Mouse (Mus musculus): Measurements from ENCODE around the gene E030018B13Rik.

E030018B13Rik gene

DNA sequence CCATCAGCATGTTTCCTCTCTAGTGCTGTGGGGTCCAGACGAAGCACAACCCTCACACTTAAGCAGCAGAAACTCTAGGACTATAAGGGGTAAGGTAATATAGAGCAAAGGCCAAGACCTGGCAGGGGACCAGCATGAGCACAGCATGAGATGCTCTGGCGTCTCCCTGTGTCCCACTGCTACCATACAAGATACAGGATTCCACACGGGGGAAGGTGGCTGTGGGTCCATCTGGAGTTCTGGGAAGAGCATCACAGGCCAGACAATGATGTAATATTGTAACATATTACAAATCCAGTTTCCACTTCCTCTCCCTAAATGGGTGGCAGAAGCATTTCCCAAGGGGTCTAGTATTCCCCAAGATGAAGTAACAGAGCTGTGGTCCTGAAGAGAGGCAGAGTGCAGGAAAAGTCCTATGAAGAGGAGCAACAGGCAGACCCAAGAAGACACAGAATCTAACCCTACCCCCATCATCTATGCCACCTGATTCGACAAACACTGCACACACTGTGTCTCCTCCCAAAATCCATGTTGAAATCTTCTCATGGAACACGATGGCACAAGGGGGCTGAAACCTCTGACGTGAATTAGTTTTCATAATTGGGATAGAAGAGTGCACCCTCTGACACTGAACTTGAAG, at the start of gene E030018B13Rik:
Gene E030018B13Rik (plus strand): TSS at position 590 of the 640 bp plus-strand sequence.
- no peak for DNase-seq (ENCODE audit: low spot score in 2 of 2)

DNA sequence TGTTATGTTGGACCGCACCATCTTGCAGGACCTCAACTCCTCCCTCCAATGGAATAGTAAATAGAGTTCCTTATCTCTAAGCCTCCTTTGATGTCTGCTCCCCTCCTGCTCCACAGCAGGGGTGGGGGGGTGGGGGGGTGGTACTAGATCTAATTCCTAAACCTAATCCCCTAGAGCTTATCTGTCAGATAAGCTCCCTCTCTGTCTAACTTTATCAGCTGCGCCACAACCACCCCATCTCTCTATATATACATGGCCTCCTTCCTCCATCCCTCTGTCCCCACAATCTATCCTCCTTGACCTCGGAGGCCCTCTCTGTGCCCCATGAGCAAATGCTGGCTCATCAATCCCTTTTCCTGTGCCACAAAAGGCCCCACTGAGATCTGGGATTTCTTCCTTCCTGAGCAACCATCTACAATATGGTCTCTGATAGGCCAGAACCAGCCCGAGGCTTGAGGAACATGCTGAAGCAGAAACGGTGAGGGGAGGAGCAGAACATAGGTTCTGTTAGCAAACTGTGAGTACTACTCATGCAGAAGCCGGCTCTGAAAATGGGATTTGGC, 48.2 kb upstream of the E030018B13Rik start:
- no peak for DNase-seq (ENCODE audit: low spot score in 2 of 2)

DNA sequence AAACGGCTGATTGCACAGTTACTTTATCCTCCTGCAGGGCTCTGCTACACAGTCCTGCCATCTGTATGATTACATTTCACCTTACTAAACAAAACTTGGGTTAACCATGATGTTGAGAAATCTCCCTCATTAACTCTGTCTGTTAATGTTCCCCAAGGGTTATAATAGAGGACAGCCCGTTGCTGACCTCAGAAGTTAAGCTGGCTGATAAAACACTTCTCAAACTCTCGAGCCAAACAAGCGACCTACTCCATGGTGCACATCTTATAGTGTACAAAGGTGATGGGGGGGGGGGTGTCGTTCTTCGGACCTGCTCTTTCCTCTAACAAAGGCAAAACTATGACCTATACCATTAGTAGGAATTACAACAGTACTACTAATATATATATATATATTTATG, 45.0 kb upstream of the E030018B13Rik start:
- no peak for DNase-seq (ENCODE audit: low spot score in 2 of 2)

DNA sequence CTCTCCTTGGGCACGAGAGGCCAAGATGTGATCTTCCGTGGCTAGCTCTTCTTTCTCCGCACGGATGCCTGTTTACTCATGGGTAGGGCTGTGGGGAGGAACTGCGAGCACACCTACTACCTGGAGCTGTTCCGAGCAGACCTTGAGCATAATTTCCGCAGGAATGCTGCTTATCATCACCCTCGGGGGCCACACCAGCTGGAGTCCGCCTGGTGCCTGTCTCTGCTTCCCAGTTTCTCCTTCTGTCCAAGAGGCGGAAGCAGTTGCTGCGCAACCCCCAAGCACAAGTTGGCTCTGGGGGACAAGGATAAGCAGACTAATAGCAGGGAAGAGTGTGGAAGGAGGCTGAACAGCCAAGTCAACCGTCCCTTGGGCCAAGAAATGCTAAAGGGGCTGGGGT, 42.8 kb upstream of the E030018B13Rik start:
- no peak for DNase-seq (ENCODE audit: low spot score in 2 of 2)

DNA sequence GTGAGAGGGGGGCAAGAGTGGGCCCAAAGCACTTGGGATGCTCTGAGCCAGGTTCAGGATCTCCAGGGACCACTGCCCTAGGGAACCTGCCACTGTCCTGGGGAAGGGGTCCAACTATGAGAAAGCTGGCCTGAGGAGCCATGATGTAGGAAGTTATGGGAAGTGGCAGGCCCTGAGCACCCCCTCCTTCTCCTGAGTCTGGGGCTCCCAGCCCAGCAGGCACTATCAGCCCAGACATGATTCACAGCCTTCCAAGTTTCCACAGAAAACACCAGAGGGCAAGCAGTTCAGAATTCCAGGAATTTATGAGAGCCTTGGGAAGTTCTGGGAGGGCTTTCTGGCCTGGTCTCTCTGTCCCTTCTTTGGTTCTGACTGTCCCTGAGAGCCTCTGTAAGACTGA, 41.0 kb upstream of the E030018B13Rik start:
- no peak for DNase-seq (ENCODE audit: low spot score in 2 of 2)

DNA sequence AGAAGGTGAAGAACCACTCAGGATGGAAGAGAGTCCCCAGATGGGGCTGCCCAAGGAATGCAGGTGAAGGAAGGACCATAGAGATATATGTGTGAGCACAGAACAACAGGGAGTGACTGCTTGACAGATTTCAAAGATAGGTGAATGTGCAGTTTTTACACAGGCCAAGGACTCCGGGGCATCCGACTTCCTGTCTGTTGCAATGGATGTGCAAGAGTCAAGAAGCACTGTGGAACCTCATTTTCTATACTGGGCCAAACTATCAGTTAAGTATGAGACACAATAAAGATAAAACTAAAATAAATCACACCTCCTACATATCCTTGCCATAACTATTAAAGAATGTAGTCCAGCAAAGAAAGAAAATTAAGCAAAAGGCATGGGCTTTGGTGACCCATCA, 40.0 kb upstream of the E030018B13Rik start:
- no peak for DNase-seq (ENCODE audit: low spot score in 2 of 2)

DNA sequence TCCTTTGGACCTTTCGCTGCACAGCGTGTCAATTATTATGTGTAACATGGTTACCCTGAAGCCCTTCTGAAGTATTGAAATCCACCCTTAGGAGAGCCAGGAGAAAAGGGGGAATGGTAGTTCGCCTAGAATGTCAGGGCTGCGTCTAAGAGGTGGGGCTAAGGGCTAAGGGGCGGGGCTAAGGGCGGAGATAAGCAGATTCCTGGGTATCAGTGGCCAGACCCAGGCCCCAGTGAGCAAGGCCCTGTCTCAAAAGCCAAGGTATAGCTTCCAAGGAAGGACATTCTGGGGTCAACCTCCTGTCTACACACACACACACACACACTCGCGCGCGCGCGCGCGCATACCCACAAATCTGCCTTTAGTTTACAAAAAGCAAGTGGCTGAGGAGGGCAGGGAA, 39.0 kb upstream of the E030018B13Rik start:
- DNase-seq (ENCODE audit: low spot score in 2 of 2): no peak

DNA sequence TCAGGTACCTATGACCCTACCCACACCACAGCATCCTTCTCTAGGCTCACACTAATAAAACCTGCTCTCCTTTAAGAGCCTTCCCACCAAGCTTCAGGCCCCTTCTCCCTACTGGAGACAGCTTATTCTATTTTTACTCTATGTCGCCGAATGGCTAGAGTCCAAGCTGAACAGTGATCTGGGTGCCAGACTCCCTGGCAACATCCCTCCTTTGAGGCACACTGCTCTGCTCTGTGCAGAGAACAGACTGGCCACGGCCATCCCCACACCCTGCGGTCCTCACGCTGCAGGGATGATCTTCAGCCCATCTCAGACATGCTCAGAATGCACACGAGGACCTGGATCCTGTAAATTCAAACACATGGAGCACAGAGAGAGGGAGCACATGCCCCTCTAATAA, 37.1 kb upstream of the E030018B13Rik start:
- no peak for DNase-seq (ENCODE audit: low spot score in 2 of 2)

DNA sequence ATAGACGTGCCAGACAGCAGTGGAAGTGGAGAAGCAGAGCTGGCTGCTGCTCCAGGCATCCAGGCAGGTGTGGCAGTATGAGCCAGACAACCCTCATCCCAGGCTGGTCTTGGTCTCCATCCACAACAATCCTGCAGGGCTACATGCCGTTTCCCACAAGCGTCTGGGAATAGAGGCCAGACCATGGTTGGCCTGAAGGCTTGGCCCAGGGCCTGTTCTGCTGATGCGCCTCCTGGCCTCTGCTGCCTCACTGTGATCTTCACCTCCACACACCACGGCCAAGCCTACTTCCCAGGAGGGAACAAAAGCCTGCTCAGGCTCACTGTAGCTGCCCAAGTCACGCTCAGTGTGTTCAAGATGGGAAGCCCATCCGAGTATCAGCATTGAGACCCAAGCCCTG, 33.9 kb upstream of the E030018B13Rik start:
- no peak for DNase-seq (ENCODE audit: low spot score in 2 of 2)

DNA sequence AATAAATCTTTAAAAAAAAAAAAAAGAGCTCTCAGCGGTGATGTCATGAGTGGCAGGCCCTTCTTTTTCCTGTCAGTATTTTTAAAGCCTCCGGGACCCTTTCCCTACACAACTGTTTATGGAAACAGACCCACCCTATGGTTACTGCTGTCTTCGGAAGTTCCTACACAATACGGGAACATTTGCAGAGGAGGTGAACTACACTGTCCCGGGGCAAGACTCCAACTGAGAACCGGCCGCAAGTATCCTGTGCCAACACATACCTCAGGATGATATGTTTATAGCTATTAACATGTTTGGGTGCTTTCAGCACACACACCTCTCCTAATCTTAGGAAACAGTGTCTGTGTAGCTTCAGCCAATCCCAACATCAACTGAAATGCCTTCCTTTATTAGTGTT, 31.6 kb upstream of the E030018B13Rik start:
- no peak for DNase-seq (ENCODE audit: low spot score in 2 of 2)

DNA sequence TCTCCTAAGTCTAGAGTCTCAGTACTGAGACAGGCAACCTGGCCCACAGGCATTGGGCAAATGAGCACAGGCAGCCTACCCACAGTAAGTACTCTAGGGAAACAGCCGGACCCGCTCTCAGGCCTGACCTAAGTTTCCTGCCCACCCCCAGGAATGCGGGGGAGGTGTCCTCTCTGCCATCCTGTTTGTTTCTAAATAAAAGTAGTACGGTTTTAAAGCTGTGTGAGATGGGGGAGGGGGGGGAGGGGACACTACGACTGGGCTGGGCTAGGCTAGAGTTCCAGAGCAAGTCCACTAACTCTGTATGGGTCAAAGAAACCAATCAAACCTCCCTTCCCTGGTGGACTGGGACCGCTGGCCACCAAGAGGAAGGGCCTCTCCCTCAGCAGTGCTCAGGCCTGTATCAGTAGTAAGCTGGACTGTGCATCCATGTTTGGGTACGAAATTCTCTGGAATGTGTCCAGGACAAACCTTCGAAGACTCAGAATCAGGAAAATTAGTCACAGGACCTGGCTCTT, 29.6 kb upstream of the E030018B13Rik start:
- DNase-seq (ENCODE audit: low spot score in 2 of 2): no peak

DNA sequence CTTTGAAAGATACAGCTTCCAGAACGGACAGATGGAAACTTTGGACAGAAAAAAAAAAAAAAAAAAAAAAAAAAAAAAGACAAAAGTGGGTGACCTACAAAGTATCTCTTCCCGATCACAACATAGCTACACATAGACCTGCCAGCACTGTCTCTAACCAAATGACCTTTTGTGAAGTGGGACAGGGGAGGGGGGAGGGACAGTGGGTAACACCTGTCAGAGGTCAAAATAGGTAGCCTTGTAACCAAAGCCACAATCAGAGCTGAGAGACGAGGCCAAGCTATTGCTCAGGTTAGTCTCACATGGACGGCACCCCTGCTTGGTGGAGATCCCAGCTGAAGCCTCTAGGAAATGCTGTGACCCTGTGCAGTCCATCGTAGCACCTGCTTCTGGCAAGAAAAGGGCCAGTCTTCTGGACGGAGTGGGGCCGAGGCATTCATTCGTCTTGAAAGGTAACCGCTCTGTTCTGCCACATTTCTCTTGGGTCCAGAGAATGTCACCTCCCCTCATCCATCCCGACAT, 29.0 kb upstream of the E030018B13Rik start:
- DNase-seq (ENCODE audit: low spot score in 2 of 2): no peak

DNA sequence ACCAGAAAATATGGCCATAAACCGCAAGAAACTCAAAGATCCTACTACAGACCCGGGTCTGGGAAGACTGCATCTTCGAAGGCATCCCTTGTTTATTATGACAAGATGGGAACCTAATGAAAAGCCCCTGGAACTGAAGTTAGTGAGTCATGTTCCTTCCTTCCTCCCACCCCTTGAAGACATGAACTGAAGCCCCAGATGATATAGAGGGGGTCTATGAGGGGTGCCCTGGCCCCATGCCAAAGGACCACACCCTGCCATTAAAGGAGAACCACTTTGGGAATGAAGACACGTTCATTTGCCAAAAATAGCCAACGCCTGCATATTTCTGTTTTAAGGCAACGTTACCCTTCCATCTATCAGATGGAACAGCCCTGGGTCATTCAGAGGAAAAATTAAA, 28.0 kb upstream of the E030018B13Rik start:
- DNase-seq (ENCODE audit: low spot score in 2 of 2): no peak

DNA sequence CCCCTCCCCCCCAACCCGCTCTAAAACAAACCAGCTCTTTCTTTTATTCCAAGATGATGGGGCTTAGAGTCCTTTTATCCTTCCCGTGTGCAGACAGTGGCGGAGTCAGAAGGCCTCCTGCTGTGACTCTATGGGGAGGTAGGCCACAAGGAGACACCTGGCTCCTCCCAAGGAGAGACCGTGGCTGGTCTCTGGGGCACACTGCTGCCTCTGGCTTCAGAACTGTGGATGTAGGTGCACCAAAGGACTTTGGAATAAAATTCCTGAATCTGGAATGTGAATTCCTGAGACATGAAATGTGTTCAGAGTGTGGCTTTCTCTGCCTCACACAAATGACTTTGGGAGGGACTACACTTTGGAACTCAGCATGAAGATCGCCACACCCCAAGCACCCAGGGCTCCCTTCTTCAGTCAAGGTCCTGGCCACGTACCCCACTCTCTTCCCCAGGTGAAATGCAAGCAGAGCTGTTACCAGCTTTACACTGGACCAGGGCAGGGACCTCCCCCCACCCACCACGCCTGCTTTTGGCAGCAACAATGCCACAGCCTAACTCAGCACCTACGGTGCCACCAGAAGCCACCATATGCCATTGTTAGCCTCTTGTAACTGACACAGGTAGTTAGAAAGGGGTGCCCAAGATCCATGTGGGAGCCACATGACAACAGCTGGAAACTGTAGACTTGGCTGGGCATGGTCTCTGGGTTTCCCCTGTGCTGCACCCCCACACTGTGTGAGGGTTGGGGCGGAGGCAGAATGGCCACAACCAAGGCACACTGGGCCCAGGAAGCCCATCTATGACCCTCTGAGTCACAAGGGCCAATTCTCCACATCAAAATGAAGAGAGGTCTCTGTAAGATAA, 27.3 kb upstream of the E030018B13Rik start:
- DNase-seq (ENCODE audit: low spot score in 2 of 2): no peak

DNA sequence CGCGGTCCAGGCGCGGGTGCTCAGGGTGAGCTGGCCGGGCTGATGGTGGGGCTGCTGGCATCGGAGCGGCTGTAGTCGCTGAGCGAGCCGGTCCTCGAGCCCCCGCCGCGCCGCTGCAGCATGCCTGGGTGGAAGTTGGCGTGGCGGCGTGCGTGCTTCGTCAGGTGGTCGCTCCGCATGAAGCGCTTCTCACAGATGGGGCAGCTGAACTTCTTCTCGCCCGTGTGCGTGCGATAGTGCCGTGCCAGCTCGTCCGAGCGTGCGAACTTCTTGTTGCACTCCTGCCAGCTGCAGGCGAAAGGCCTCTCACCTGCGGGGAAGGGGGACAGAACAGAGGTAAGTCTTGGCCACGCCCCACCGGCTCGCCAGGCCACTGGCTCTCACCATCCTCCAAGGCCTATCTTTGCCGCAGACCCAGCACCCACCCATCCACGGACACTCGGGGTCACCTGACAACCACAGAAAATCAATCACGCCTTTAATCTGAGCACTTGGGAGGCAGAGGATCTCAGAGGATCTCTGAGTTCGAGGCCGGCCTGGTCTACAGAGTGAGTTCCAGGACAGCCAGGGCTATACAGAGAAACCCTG, 25.1 kb upstream of the E030018B13Rik start:
- DNase-seq (ENCODE audit: low spot score in 2 of 2): no peak

DNA sequence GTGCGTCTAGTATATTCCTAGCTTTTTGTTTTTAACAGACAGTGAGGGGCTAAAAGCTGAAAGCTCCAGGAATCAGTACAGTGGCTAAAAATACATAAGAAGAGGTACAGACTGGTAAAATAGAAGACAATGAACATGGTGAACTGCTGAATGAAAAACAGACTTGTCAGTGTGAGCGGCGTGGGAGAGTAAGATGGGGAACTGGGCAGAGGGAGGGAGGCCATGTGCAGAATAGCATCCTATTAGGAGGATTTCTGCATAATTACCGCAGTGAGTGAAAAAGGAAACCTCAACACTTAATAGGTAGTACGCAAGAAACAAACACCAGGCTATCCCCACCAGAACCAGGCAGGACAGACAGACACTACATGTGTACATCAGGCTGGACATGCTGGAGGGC, 23.5 kb upstream of the E030018B13Rik start:
- DNase-seq (ENCODE audit: low spot score in 2 of 2): no peak

DNA sequence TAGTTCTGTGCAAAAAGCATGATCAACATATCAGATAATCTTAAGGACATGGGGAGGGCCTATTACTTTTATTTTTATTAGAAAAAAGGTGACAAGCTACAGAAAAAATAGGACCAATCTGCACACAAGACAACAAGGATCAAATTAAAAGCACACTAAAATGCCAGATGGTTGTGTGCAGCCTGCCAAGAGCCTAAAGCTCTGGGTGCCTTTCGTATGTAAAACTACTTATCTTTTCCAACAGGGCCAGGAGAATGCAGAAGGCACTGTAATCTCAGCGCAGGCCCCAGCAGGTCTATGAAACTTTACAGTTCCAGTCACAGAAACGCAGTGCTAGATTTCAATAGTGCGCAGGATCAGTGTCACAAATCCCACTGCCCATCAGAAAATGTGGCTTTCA, 22.9 kb upstream of the E030018B13Rik start:
- DNase-seq (ENCODE audit: low spot score in 2 of 2): no peak

DNA sequence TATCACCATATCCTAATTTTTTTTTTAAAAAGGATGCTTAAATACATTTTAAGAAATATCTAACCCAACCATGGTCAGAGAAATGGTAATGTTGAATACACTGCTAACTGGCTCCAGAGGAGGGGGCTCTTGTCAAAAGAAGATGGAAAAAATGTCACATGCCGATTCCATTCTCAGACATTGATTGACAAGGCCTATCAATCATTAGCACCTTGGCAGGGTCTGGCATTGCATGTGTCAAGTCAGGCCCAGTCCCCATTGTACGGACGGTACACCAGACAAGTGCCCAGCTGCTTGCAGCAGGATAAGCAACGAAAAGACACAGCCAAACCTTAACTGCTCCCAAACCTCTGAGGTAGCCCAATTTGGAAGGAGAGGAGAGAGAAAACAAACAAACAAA, 22.0 kb upstream of the E030018B13Rik start:
- no peak for DNase-seq (ENCODE audit: low spot score in 2 of 2)

DNA sequence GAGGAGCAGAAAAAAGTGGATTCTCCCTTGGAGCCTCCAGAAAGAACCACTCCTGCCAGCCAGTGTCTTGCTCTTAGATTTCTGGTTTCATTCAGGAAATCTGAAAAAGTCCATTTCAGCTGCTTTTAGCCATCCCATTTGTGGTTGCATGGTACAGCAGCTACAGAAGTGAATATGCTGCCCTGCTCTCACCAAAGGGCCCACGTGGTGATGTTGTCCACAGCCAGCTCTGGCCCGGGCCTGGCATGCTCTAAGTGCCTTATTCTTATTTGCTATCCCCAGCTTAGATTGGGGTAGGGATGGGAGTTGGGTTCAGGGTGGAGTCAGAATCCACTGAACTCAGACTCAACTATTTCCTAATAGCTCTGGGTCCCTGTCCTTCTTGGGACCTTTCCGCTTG, 21.4 kb upstream of the E030018B13Rik start:
- DNase-seq (ENCODE audit: low spot score in 2 of 2): peak; percentile 53 to 56

DNA sequence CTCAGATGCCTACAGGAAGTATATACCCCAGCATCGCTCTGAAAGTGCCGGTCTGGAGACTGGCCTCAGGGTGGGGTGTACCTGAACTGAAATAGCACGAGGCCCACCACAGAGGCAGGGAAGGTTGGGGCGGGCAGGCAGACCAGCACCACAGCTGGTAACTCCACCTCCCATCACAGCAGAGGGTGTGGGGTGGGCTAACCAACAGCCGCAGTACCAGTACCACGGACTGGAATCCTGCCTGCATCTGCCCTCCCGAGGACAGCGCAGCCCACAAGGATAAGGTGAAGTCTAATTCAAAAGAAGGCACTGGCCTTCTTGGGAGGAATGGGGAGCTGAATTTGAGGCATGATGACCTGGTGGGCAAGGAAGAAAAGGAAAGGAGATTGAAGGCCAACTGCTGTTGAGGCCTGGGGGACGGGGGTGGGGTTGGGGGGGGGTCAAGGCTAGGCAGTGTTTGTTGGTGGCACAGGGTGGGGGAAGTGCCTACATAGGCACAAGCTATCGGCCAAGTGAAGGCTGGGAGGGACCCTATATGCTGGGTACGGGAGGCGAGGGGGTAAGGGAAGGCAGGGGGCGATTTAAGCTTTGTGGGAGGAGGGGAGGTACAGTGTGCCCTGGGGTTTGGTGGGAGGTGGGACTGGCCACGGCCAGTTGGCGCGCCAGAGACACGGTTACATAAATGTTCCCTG, 20.2 kb upstream of the E030018B13Rik start:
- DNase-seq (ENCODE audit: low spot score in 2 of 2): peak; percentile 39 to 49

DNA sequence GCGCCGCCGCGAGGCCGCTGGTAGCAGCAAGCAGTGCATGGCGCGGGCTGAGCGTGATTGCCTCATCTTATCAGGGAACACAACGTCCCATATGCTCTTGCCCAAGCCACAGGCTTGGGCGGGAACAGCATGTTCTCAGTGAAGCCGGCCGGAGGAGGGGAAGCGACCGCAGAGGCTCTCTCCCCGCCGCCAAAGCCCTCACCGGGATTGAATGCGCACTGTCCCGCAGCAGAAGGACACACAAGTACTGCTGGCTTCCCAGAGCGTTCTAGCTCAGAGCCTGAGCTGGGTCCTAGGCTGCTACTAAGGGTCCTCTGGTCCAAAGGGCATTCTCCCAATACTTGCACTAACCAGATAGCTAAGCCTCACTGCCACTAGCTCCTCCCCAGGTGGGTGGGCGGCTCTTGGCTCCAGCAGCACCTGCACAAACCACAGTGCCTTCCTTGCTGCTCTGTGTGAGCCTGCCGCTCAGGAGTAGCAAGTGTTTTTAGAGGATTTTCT, 19.6 kb upstream of the E030018B13Rik start:
- peak; percentile 79 to 80 for DNase-seq (ENCODE audit: low spot score in 2 of 2)

All from spleen, postnatal 36 days (tissue).